Mouse (Mus musculus): Measurements from ENCODE around the gene Trir. TPM values are rescaled to one million over a fixed set of nuclear protein-coding genes. Genes with fewer than 3 reads are reported as not detected.

Trir gene
- polyA plus RNA-seq, 1 experiment from 2014 or later: 164 TPM

DNA sequence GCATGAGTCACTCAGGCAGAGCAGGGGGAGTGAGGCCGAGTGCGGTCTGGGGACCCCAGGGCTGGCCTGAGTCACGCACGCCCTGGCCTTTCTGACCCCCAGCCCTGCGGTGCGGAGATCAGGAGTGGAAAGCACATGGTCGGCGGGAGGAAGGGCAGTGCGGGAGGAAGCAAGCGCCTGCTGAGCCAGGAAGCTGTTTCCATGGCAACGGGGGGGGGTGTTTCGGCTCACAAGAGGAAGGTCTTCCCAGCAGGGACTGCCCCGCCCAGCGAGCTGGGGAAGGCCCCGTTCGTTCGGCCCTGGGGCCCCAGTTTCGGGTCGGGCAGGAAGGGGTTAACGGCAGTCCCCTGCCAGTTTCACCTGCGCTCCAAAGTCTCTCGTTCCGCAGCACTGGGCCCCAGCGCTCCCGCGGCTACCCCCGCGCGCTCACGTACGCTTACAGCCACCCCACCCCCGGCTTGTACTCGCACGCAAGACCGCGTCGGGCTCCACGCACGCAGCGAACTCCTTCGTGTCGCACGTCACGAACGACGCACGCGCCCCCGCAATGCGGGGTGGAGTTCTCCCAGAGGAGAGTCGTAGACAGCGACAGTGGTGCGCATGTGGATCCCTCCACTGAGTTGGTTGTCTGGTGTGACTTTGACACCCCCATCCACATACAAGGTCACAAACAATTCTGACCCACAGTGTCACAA is 40.8 kb upstream of the Trir start:
- H3K4me1 ChIP-seq (replicated peaks): peaks cover 63% of the 10 kb centered on the region
- peak; percentile 84 for DNase-seq (ENCODE audit: low spot score)
- H3K4me3 ChIP-seq: peak overlapping the region; percentile 66
- under 1% methylated on average over 53 of the region's 53 CpGs for WGBS
- H3K36me3 ChIP-seq: no peaks in the 10 kb centered on the region
- H3K27me3 ChIP-seq (ENCODE audit: insufficient read depth, poor library complexity, severe bottlenecking): peaks cover 80% of the 10 kb centered on the region
- no peaks in the 10 kb centered on the region for H3K9me3 ChIP-seq
- peak overlapping the region; percentile 84 for H3K27ac ChIP-seq

DNA sequence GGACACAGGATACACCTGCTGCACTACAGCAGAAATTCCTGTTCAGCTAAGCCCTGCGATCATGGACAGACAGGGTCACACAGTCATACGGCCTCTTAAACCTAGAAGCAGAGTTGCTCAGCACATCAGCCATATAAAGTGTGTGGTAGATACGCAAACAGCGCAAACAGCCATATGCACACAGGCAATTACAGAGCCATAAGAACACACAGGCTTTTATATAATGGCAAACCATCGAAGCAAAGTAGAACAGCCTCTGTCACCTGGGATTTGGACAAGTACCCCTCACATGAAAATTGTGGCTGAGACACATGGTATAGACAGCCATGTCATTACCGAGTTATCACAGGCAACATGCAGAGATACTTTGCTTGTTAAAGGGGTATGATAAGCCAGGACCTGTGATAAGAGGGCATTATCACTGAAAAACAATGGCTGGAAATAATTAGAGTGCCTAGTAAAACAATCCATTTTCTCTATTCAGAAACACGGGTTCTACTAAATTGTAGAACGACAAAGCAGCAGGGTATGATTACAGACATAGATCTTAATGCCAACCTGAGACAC is 40.2 kb upstream of the Trir start:
- H3K4me1 ChIP-seq (replicated peaks): peaks cover 62% of the 10 kb centered on the region
- whole genome bisulfite sequencing: 47% methylated on average over 8 of the region's 8 CpGs

DNA sequence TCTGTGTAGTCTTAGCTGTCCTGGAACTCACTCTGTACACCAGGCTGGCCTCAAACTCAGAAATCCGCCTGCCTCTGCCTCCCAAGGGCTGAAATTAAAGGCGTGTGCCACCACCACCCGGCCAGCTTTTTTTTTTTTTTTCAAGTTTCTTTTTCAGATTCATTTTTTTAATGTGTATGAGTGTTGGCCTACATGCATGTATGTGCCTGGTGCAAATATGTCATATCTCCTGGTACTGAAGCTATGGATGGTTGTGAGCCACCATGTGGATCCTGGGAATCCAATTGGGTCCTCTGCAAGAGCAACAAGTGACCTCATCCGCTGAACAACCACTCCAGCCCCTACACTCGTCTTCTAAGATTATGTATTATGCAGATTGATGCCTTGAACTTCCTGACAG is 39.2 kb upstream of the Trir start:
- Histone ChIP-seq H3K27me3 (ENCODE audit: insufficient read depth, poor library complexity, severe bottlenecking) (peaks cover 65% of the 10 kb centered on the region), H3K4me1 (replicated peaks) (peaks cover 53% of the 10 kb centered on the region), H3K9me3 (no peaks in the 10 kb centered on the region), H3K4me3 (no peak overlapping the region), H3K27ac (no peak overlapping the region), H3K36me3 (no peaks in the 10 kb centered on the region)
- no peak for DNase-seq (ENCODE audit: low spot score)
- 78% methylated on average over 5 of the region's 5 CpGs for WGBS

More for the DNA sequence above, 40.2 kb upstream of the Trir start:
- Histone ChIP-seq H3K27me3 (ENCODE audit: insufficient read depth, poor library complexity, severe bottlenecking) (peaks cover 74% of the 10 kb centered on the region), H3K4me3 (peak overlapping the region; percentile 66), H3K36me3 (no peaks in the 10 kb centered on the region), H3K9me3 (no peaks in the 10 kb centered on the region), H3K27ac (peak overlapping the region; percentile 84; the same call in 1 of the 2 replicates)
- no peak for DNase-seq (ENCODE audit: low spot score)

DNA sequence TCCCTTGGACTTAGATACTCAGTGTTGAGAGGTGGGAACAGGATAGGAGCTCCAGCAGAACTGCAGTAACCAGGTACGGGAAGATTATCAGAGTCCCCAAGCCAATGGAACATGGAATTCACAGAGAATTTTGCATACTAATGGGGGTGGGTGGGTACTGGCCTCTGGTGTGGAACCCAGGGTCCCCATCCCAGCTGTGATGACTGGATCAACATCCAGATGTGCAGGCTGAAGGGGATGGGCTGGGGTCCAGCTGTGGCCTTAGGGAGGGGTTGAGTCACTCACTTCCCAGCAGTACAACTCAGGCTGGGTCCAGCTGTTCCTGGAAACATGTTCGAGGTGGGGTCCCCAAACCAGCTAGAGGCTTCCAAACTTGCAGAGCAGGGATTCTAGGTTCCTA is 38.7 kb upstream of the Trir start:
- Histone ChIP-seq H3K27ac (no peak overlapping the region), H3K9me3 (no peaks in the 10 kb centered on the region), H3K4me3 (no peak overlapping the region), H3K36me3 (no peaks in the 10 kb centered on the region), H3K27me3 (ENCODE audit: insufficient read depth, poor library complexity, severe bottlenecking) (peaks cover 60% of the 10 kb centered on the region), H3K4me1 (replicated peaks) (peaks cover 49% of the 10 kb centered on the region)
- DNase-seq (ENCODE audit: low spot score): no peak
- WGBS: 68% methylated on average over 2 of the region's 2 CpGs

DNA sequence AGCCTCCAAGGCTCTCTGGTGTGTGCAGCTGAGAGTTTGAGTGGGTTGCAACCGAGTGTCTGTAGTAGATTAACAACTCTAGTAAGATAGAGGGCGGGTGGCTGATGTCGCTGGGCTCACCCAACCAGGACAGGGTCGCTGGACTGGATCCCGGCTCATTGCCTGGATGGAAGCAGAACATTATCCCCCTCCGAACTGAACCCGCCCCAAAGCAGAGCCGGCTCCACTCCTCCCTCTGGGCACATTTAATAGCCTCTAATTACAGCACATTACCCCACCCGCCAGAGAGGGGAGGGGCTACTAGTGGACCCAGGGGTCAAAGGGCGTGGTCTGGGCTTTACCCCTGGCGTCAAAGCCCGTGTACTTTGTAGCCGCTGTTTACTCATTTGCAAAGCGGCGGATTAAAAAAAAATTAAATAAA is 37.3 kb upstream of the Trir start:
- DNase-seq (ENCODE audit: low spot score): no peak
- peak overlapping the region; percentile 66 for H3K4me3 ChIP-seq
- 13% methylated on average over 15 of the region's 15 CpGs for WGBS
- H3K9me3 ChIP-seq: no peaks in the 10 kb centered on the region
- peak overlapping the region; percentile 24; the same call in 1 of the 2 replicates for H3K27ac ChIP-seq
- H3K27me3 ChIP-seq (ENCODE audit: insufficient read depth, poor library complexity, severe bottlenecking): peaks cover 61% of the 10 kb centered on the region
- peaks cover 46% of the 10 kb centered on the region for H3K4me1 ChIP-seq (replicated peaks)
- H3K36me3 ChIP-seq: no peaks in the 10 kb centered on the region

DNA sequence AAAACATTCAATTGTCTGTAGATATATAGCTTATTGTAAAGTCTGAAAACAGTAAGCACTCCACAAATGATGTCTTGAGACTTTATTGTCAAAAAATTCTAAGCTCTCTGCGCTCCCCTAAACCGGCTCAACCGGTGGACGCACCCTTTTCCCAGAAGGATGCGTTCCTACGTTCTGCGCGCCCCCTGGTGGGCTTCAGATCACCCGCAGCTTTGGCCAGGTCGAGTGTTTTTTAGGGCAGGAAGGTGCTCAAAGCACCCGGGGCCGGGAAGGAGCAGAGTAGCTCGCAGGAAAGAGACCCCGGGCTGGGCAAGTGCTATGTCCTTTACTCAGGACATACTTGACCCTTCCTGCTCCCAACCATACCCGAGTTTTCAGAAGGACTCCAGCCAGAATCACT is 36.8 kb upstream of the Trir start:
- peaks cover 41% of the 10 kb centered on the region for H3K4me1 ChIP-seq (replicated peaks)
- peak overlapping the region; percentile 89 for H3K27ac ChIP-seq
- no peaks in the 10 kb centered on the region for H3K9me3 ChIP-seq
- peaks cover 61% of the 10 kb centered on the region for H3K27me3 ChIP-seq (ENCODE audit: insufficient read depth, poor library complexity, severe bottlenecking)
- WGBS: 0% methylated on average over 15 of the region's 15 CpGs
- peak overlapping the region; percentile 66 for H3K4me3 ChIP-seq
- H3K36me3 ChIP-seq: no peaks in the 10 kb centered on the region
- DNase-seq (ENCODE audit: low spot score): peak; percentile 90

DNA sequence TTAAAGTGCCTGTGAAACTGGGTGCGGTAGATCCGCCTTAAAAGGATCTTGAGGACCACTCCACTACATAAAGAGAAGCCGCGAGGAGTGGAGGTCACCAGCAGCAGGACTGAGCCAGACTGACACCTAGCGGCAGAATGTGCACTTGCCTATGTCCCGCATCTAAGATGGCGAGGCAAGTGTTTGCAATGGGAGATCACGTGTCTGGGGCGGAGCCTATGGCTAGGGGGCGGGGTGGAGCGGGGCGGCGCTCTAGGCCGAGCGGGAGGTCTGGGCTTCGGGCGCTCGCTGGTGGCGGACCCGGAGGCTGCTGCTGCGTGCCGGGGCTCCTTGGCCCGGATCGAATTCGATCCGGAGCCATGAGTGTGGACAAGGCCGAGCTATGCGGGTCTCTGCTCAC is 36.3 kb upstream of the Trir start, which contains the start of gene Hook2:
Hook2 (plus strand) TSS at position 255 of the 400 bp plus-strand sequence.
- DNase-seq (ENCODE audit: low spot score): peak; percentile 98
- H3K4me3 ChIP-seq: peak within 1 kb of the TSS; percentile 66
- under 1% methylated on average over 28 of the region's 28 CpGs for WGBS
- H3K27ac ChIP-seq: peak within 1 kb of the TSS; percentile 89
- H3K9me3 ChIP-seq: no peaks in the 10 kb centered on the region
- H3K4me1 ChIP-seq (replicated peaks): peaks cover 37% of the 10 kb centered on the region
- H3K36me3 ChIP-seq: no peaks in the 10 kb centered on the region
- H3K27me3 ChIP-seq (ENCODE audit: insufficient read depth, poor library complexity, severe bottlenecking): peaks cover 61% of the 10 kb centered on the region

DNA sequence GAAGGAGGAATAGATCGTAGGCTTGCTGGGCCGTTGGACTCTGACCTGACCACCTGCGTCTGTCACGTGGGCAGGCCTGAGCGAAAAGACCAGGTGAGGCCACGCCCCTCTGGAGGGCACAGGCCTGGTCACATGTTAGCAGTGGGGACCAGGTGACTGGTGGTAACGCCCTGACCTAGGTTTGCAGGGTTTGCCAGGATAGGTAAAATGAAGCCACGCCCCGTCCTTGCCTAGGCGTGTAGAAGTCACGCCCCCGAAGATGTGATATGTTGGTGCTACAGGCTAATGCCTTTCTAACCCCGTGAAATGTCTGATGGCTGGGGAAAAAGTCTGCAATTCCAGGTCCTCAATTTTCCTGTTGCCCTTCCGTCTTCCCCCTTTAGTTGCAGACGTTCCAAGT is 35.8 kb upstream of the Trir start:
- WGBS: 1% methylated on average over 15 of the region's 15 CpGs
- H3K36me3 ChIP-seq: no peaks in the 10 kb centered on the region
- H3K4me1 ChIP-seq (replicated peaks): peaks cover 37% of the 10 kb centered on the region
- DNase-seq (ENCODE audit: low spot score): no peak
- H3K27ac ChIP-seq: peak overlapping the region; percentile 89
- H3K4me3 ChIP-seq: peak overlapping the region; percentile 66
- H3K9me3 ChIP-seq: no peaks in the 10 kb centered on the region
- H3K27me3 ChIP-seq (ENCODE audit: insufficient read depth, poor library complexity, severe bottlenecking): peaks cover 62% of the 10 kb centered on the region

DNA sequence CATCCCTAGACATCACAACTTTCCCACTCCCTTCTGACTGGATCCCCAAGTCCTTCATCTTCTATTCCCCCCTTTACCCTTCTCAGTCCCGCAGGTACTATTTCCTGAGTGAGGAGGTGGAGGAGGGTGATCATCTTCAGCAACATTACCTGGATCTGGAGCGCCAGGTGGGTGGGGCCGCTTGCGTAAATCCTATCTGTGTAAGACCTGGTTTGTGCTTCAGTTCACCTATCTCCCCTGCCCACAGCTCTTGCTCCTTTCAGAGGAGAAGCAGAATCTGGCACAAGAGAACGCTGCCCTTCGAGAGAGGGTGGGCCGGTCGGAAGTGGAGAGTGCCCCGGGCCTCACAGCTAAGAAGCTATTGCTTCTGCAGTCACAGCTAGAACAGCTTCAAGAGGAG is 32.2 kb upstream of the Trir start:
- Histone ChIP-seq H3K4me1 (replicated peaks) (peaks cover 37% of the 10 kb centered on the region), H3K9me3 (no peaks in the 10 kb centered on the region), H3K27me3 (ENCODE audit: insufficient read depth, poor library complexity, severe bottlenecking) (peaks cover 48% of the 10 kb centered on the region), H3K27ac (no peak overlapping the region), H3K36me3 (no peaks in the 10 kb centered on the region), H3K4me3 (no peak overlapping the region)
- no peak for DNase-seq (ENCODE audit: low spot score)
- 90% methylated on average over 9 of the region's 9 CpGs for WGBS

DNA sequence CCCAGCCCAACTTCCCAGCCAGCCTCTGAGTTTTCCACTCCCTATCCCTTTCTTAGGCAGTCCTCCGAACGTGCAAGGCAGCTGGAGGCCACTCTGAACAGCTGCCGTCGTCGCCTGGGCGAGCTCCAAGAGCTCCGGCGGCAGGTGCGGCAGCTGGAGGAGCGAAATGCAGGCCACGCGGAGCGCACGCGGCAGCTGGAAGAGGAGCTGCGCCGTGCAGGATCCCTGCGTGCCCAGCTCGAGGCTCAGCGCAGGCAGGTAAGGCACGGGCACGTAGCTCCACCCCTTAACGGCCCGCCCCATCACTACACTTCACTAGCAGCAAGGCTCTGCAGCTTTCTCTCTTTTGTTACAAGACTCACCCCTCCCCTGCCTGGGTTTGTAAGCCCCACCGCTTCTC is 30.9 kb upstream of the Trir start:
- peak overlapping the region; percentile 7; the same call in 1 of the 2 replicates for H3K4me3 ChIP-seq
- DNase-seq (ENCODE audit: low spot score): peak; percentile 24
- H3K27ac ChIP-seq: no peak overlapping the region
- peaks cover 47% of the 10 kb centered on the region for H3K27me3 ChIP-seq (ENCODE audit: insufficient read depth, poor library complexity, severe bottlenecking)
- H3K36me3 ChIP-seq: no peaks in the 10 kb centered on the region
- peaks cover 26% of the 10 kb centered on the region for H3K4me1 ChIP-seq (replicated peaks)
- WGBS: 32% methylated on average over 25 of the region's 25 CpGs
- H3K9me3 ChIP-seq: no peaks in the 10 kb centered on the region

DNA sequence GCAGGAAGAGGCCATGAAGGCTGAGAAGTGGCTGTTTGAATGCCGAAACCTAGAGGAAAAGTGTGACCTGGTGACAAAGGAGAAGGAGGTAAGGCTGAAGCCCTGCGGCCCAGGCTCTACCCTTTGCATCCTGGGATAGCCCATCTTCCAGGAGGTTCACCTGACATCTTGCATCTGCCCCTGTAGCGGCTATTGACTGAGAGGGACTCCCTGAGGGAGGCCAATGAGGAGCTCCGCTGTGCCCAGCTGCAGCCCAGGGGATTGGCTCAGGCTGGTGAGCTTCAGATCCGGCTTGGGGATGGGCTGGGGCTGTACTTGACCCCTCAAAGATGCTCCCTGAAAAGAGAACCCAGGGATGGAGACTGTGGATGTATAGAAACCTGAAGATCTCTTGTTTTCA is 29.6 kb upstream of the Trir start:
- DNase-seq (ENCODE audit: low spot score): no peak
- peaks cover 47% of the 10 kb centered on the region for H3K27me3 ChIP-seq (ENCODE audit: insufficient read depth, poor library complexity, severe bottlenecking)
- H3K4me3 ChIP-seq: no peak overlapping the region
- no peak overlapping the region for H3K27ac ChIP-seq
- H3K4me1 ChIP-seq (replicated peaks): peaks cover 19% of the 10 kb centered on the region
- WGBS: 76% methylated on average over 5 of the region's 5 CpGs
- no peaks in the 10 kb centered on the region for H3K36me3 ChIP-seq
- H3K9me3 ChIP-seq: no peaks in the 10 kb centered on the region

DNA sequence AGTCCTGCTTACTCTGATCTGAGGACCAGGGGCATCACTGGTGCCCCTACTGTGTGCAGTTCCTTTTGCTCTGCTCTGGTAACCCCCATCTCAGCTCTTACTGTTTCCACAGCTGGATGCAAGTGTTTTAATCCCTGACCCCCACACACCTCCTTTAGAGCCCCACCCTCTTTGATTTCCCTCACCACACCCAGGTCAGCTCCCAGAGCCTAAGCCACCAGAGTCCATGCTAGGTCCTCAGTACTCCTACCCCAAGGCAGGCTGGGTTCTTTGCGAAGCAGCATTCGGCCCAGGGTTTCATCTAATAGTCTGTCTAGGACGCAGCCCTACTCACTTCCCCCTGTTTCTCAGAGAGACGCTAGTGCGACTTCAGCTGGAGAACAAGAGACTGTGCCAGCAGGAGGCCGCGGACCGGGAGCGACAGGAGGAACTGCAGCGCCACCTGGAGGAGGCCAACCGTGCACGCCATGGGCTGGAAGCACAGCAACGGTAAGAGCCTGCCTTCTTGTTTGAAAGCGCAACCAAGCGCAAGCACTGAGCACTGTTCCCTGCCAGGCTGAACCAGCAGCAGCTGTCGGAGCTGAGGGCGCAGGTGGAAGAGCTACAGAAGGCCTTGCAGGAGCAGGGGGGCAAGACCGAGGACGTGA is 28.9 kb upstream of the Trir start:
- Histone ChIP-seq H3K27ac (peak overlapping the region; percentile 72), H3K4me3 (peak overlapping the region; percentile 36)

DNA sequence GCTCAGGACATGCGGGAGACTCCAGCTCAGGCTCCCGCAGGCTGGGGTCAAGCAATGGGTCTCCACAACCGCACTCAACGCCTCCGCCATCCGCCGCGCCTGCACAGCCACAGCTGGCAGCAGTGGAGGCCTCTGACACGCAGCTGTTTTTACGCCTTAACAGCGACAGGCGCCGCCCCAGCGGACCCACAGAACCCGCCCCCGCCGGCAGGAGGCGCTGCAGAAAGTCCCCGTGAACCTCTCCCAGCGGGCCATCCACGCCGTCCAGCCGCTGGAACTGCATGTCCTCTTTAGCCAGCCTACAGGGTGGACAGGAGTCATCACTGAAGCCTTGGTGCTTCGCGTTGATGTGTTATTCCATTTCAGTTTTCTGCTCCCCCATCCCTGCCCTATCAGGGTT is 18.9 kb upstream of the Trir start:
- Histone ChIP-seq H3K27ac (no peak overlapping the region), H3K9me3 (no peaks in the 10 kb centered on the region), H3K4me3 (0 out of 2 replicates have a peak overlapping the region, but pooled peaks have one; percentile 16), H3K4me1 (replicated peaks) (peaks cover 9% of the 10 kb centered on the region; the same call in 1 of the 2 replicates), H3K27me3 (ENCODE audit: insufficient read depth, poor library complexity, severe bottlenecking) (peaks cover 54% of the 10 kb centered on the region), H3K36me3 (no peaks in the 10 kb centered on the region)
- peak; percentile 32 for DNase-seq (ENCODE audit: low spot score)
- 19% methylated on average over 25 of the region's 25 CpGs for WGBS

More for the DNA sequence above, 28.9 kb upstream of the Trir start:
- Histone ChIP-seq H3K9me3 (no peaks in the 10 kb centered on the region), H3K4me1 (replicated peaks) (peaks cover 19% of the 10 kb centered on the region), H3K27me3 (ENCODE audit: insufficient read depth, poor library complexity, severe bottlenecking) (peaks cover 47% of the 10 kb centered on the region), H3K36me3 (no peaks in the 10 kb centered on the region)
- 4% methylated on average over 19 of the region's 19 CpGs for WGBS
- DNase-seq (ENCODE audit: low spot score): peak; percentile 89
